Mouse (Mus musculus) urinary bladder, postnatal 14 days (tissue): ENCODE data around the gene Myof.

Experiments
- DNase-seq: peaks from one replicate; pipeline ENCODE4 v3.0.0; 2021; ENCODE audit warnings: low spot score

Gene Myof

DNA sequence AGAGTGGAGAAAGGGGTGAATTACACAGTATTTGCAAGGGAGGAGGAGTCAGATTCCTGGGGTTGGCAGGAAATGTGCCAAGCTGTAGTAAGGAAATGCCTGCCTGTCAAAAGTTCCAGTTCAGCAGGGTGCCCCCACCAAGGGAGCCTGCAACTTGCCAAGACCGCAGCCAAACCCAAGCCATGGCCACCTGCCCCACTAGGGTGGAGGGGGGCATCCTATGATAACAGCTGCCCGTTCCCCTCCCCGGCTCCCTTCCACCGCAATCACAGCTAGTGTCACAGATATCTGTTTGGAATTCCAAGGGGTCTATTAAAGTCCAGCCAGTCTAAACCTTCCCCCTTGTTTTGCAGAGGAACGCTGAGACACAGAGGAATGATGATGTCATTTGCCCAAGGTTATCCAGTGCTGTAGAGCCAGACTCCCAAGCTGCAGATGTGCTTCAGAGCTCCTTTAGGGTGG lies 1.1 kb downstream of the Myof start:
- DNase-seq = no peak

- peak; percentile 67 for DNase-seq
These were observed 5.1 kb downstream of the Myof start for GRCm38 (mm10) chr19:38038267-38038666.

GRCm38 (mm10) chr19:38035766-38036165 lies 7.6 kb downstream of the Myof start:
- no peak for DNase-seq

- no peak for DNase-seq
These were observed 8.7 kb downstream of the Myof start for GRCm38 (mm10) chr19:38034696-38035095.

DNA sequence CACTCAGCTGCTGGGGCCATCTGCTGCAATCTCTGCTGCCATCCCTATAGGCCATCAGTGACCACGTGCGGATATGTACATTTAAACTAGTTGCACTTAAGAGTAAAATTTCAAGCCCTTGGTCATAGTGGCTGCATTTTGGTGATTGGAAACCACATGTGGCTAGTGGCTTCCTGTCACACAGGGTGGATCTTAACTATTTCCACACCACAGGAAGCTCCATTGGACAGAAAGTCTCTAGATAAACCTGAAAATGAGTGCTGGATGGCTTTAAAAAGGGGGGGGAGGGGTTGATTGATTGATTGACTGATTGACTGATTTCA lies 9.7 kb downstream of the Myof start:
- DNase-seq = no peak

DNA sequence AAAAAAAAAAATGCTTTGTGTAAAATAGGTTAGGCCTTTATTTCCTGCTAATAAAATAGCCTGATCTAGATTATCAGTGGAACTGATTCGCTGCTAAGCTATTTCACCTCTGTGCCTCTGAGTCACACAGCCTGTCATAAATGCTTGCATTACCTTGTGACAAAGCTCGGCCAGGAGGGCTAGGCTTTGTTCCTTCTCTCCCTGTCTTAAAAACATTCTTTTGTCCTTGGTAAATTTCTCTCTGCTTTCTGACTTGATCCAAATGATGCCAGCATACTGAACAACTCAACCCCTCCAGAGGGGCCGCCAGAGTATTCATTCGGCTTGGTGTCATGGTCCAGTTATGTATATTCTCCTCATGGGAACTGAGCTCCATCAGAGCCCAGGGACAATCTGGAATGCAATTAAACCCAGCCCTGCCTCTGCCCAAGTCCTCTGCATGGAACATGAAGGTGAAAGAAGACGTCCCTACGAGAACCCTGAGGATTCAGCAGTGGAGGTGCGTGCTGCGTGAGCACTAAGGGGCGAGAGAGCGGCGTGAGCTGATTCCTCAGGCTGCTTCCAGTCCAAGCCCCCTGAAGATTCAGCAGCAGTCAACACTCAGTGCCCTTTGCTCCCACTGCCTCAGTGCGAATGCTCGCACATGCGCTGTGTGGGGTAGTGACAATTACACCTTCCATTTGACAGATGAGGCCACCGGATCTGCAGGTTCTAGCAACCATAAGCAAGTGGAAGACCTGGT lies 10.2 kb downstream of the Myof start:
- peak; percentile 60 for DNase-seq

- DNase-seq = no peak
These were observed 12.2 kb downstream of the Myof start for GRCm38 (mm10) chr19:38031144-38031543.

DNA sequence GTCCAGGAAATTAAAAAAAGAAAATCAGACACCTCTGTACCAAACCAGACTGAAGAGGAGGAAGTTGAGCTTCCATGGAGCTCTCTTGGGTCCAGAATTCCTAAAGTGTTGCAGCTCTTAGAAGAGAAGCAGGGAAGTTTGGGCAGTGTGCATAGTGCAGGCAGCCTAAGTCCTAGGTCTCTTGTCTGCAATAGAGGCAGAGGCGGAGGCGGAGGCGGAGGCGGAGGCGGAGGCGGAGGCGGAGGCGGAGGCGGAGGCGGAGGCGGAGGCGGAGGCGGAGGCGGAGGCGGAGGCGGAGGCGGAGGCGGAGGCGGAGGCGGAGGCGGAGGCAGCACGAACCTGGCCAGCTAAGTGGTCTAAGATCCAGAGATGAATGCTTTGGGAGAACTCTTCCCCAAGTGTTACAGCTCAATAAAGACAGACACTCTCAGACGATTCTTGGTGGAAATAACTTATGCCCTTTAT lies 12.7 kb downstream of the Myof start:
- DNase-seq = peak; percentile 80

GRCm38 (mm10) chr19:38029871-38030270 lies 13.5 kb downstream of the Myof start:
- DNase-seq = no peak

DNA sequence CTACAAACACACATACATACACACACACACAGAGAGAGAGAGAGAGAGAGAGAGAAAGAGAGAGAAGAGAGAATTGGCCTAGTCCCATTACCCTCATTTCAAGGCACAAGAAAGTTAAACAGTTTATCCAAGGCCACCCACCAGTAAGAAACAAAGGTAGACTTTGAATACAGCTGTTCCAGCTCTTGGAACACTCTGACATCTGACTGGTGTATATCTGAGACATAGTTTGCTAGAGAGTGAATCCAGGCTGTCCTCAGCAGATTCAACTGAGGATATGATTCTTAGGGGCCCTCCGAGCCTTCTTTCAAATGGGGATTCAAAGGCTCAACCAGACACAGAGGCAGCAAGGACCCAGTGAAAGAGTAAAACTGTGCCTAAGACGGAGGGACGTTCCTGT lies 14.1 kb downstream of the Myof start:
- no peak for DNase-seq

GRCm38 (mm10) chr19:38027881-38028521 lies 15.4 kb downstream of the Myof start:
- peak; percentile 50 for DNase-seq

DNA sequence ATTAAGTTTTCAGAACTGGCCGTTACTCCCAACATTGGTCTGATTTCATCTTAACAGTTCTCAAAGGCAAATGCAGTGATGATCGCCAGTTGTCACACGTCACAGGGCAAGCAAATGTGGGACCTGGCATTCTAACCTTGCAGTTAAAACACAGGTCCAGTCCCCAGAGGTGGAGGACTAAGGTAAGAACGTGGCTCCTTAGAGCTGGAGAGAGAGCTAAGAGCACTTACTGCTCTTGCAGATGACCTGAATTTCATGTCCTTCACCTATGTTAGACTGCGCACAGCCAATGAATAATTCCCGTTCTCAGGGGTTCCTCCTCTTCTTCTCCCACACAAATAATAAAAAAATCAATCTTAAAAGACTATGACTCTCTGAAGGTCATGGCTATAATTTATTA lies 16.0 kb downstream of the Myof start:
- DNase-seq = no peak

DNA sequence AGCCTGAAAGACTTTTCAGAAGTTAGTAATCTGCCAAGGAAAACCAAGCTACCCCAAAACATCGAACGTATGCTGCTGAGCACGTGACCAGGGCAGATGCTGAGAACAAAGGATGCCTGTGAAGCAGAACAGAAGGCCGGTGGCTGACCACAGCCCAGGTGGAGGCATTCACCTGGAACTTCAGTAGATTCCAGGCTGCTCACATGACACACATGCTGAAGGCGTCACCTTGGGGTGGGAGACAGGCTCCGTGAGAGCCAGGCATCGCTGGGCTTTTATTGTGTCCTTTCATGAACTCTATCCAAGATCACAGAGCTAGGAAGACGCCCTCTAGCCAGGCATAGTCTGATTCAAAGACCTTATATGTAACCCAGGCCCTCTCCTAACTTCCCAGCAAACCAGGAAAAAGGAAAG lies 17.2 kb downstream of the Myof start:
- peak; percentile 43 for DNase-seq

DNA sequence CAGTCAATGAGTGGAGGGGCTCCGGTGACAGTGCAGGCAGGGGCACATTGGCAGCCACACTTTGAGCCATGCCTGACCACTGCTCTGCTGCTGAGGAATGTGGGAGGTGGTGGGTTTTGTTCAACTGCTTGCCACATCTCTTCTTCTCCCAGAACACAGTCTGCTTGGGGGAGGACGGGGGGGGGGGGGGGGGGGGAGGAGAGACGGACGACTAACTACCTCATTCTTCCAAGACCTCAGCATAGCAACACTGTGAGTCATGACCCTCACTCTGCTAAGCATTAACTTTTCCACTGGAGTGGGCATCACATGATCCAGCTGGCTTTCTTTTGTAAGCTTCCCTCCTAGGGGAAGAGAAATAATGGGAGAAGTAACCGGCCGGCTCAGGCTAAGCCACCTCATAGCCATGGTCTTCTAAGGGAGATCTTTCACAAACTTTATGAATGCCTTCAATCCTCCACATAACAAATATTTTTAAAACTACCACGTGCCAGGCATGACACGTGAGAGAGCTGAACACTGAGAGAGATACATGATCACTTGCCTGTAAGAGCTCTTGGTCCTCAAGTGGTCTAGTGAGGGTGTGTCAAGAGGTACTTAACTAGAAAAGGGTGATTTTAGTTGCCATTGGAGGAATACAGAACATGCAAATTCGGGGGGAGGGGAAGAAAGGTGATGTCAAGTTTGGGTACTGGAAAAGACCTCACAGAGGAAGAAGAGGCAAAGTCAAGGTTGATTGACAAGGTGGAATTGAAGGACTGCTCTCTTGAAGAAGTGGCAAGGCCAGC lies 17.9 kb downstream of the Myof start:
- DNase-seq = peak; percentile 72

DNA sequence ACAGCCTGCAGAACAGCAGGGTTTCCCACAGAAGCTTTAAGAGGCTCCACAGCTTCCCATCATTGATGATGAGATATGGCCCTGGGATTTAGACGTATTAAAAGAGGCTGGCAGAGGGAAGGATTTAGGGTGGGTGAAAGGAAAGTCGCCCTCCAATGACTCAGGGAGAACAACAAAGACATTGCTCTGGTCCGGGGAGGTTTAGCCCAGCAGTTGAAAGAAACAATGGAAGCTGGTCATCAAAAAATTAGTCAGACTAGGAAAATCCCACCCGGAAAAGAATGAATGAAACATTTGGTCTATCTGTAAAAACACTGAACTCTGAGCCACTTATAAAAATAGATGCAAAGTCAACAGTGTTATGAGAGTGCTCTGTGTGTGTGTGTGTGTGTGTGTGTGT lies 19.8 kb downstream of the Myof start:
- DNase-seq = no peak

DNA sequence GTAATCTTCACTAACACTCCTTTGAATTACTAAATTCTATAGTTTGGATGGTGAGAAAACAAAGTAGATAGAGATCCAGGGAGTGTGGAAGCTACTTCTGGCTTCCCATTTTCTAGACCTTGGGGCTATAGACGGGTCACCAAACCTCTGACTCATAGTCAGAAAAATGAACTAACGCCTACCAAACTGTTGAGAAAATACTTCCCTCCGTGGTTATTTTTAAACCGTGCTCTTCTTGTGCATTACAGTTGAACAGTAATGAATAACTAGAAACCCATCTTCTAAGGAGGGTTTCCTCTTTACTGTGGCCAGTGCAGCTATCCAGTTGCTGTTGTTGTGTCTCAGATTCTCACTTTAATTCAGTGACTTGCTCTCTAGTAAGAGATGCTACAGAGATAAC lies 20.7 kb downstream of the Myof start:
- DNase-seq = no peak

GRCm38 (mm10) chr19:38015873-38016254 lies 27.5 kb downstream of the Myof start:
- DNase-seq = no peak

- DNase-seq = peak; percentile 89
These were observed 28.1 kb downstream of the Myof start for GRCm38 (mm10) chr19:38015180-38015872.

GRCm38 (mm10) chr19:38014443-38014842 lies 28.9 kb downstream of the Myof start:
- no peak for DNase-seq

DNA sequence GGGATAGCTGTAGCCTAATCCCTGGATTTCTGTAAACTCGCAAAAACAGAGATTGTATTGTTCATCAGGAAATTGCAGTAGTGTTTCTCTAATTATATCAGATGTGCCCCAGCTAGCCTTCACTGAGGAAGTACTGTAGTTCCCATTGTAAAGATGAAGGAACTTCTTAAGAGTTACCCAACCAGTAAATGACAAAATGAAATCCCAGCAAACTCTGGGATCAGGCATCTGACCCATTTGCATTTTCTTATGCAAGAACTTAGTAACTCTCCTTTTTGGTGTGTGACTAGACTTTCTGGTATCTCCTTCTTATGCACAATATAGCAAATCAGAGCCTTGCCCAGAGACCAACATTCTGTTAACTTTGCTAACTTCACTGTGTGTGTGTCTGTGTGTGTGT lies 32.0 kb downstream of the Myof start:
- no peak for DNase-seq

DNA sequence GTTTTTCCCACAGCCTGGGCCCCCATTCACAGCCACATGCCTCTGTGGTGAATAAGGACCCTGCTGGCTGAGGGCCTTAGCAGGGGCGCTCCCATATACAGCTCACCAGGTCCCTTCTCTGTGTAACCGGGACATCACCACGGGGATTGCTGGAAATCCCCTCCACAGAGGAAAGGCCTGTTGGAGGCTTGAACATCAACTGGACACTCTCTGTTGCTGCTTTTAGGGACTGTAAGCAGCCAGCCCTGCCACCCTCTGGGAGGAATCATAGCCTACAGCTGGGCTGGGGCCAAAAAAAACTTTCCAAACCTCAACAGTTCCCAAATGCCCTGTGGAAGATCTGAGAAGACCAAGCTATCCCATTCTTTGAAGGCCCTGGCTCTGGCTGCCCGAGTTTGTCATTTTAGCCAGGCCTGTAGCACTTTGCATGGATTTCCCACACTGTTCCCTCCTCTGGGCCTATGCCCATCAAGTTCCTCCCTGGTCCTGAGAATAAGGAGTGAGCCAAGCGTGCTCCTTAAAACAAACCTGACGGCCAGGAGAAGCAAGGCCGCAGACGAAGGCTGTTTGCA lies 38.5 kb downstream of the Myof start:
- peak; percentile 39 for DNase-seq
